Mouse (Mus musculus) kidney, embryonic 15.5 days (tissue): Measurements from ENCODE around the gene Col25a1. TPM values are rescaled to one million over a fixed set of nuclear protein-coding genes. Genes with fewer than 3 reads are reported as not detected.

ENCODE experiments used
- ATAC-seq: fragments of 200-750 bp; cut with Nextera tagmentation; replicated peaks from 2 replicates; pipeline ENCODE4 v1.8.0; 2017; ENCODE audit warnings: moderate TSS enrichment; ENCODE audit not compliant: low FRiP score
- H3K27ac ChIP-seq: fragments of 300-500 bp; sonication (generic); 2 replicates; pipeline ENCODE4 v1.5.1; 2015; ENCODE audit warnings: mild to moderate bottlenecking, inconsistent platforms
- H3K27me3 ChIP-seq: fragments of 300-500 bp; sonication (generic); 2 replicates; pipeline ENCODE4 v1.6.1; 2015; ENCODE audit warnings: inconsistent platforms
- H3K36me3 ChIP-seq: fragments of 300-500 bp; sonication (generic); 2 replicates; pipeline ENCODE4 v1.6.1; 2015; ENCODE audit warnings: inconsistent platforms
- H3K4me1 ChIP-seq: fragments of 300-500 bp; sonication (generic); 2 replicates; pipeline ENCODE4 v1.6.1; 2015; ENCODE audit warnings: inconsistent platforms
- H3K4me2 ChIP-seq: fragments of 300-500 bp; sonication (generic); 2 replicates; pipeline ENCODE4 v1.6.1; 2015; ENCODE audit warnings: moderate library complexity, mild to moderate bottlenecking, inconsistent platforms
- H3K4me3 ChIP-seq: fragments of 300-500 bp; sonication (generic); replicated peaks from 2 replicates; pipeline ENCODE4 v1.5.1; 2015; ENCODE audit warnings: mild to moderate bottlenecking, inconsistent platforms
- H3K9ac ChIP-seq: fragments of 300-500 bp; sonication (generic); 2 replicates; pipeline ENCODE4 v1.6.1; 2015; ENCODE audit warnings: mild to moderate bottlenecking, inconsistent platforms
- H3K9me3 ChIP-seq: fragments of 300-500 bp; sonication (generic); replicated peaks from 2 replicates; pipeline ENCODE4 v1.6.1; 2016; ENCODE audit warnings: inconsistent platforms
- WGBS: fragments of 180-500 bp; shearing (Covaris S2); methylation state at CpG from one replicate; pipeline ENCODE4 v1.1.7; 2015; ENCODE audit warnings: mixed read lengths; 5-methylcytosine and 5-hydroxymethylcytosine counted together
- polyA plus RNA-seq: library from polyadenylated mRNA; unstranded; fragments of >200 nt; fragmentation: Nextera tagmentation; extraction: Ambion mirVana; gene quantifications from 2 replicates; pipeline ENCODE4 v1.2.1, GENCODE M21; 2015

Col25a1 gene
- polyA plus RNA-seq, 1 experiment from 2014 or later, result 5.4 TPM

- no peaks in the 10 kb centered on the region for H3K27me3 ChIP-seq
- H3K4me3 ChIP-seq, result no peak overlapping the region
- WGBS, result 79% methylated on average over 9 of the region's 9 CpGs
- H3K9me3 ChIP-seq, result no peaks in the 10 kb centered on the region
- H3K27ac ChIP-seq, result no peak overlapping the region
- no peak for ATAC-seq
- H3K4me1 ChIP-seq, result no peaks in the 10 kb centered on the region; the same call in 1 of the 2 replicates
- no peak overlapping the region for H3K9ac ChIP-seq
- no peaks in the 10 kb centered on the region for H3K36me3 ChIP-seq
- no peak overlapping the region for H3K4me2 ChIP-seq
Observed at GRCm38 (mm10) chr3:130518457-130518879, 387.2 kb downstream of the Col25a1 start.

GRCm38 (mm10) chr3:130521834-130522476 is 390.7 kb downstream of the Col25a1 start:
- WGBS, result 81% methylated on average over 9 of the region's 9 CpGs
- Histone ChIP-seq H3K9me3 (no peaks in the 10 kb centered on the region), H3K27me3 (no peaks in the 10 kb centered on the region), H3K36me3 (no peaks in the 10 kb centered on the region), H3K27ac (no peak overlapping the region), H3K4me1 (no peaks in the 10 kb centered on the region; the same call in 1 of the 2 replicates), H3K9ac (no peak overlapping the region), H3K4me3 (no peak overlapping the region), H3K4me2 (no peak overlapping the region)
- ATAC-seq, result no peak

DNA sequence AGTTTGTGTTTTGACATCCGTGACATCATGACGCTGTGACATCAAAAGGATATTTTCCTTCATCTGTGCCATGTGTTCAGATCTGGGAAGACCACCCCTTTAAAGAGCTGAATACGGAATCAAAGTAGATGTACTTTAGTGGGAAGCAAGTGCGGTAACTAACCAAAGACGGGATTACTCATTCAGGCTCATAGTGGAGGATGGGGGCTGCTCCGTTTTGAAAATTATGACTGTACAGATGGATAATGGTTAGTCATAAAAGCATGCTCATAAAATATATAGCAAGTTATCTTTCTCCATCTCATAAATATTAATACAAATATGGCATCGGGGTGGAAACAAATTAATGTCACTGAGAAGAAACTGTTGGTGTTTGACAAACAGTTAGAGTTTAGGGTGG is 391.7 kb downstream of the Col25a1 start:
- no peaks in the 10 kb centered on the region for H3K27me3 ChIP-seq
- H3K9ac ChIP-seq, result no peak overlapping the region
- 78% methylated on average over 7 of the region's 7 CpGs for WGBS
- H3K36me3 ChIP-seq, result no peaks in the 10 kb centered on the region
- no peak overlapping the region for H3K4me2 ChIP-seq
- no peaks in the 10 kb centered on the region; the same call in 1 of the 2 replicates for H3K4me1 ChIP-seq
- no peaks in the 10 kb centered on the region for H3K9me3 ChIP-seq
- H3K4me3 ChIP-seq, result no peak overlapping the region
- ATAC-seq, result no peak
- H3K27ac ChIP-seq, result no peak overlapping the region

DNA sequence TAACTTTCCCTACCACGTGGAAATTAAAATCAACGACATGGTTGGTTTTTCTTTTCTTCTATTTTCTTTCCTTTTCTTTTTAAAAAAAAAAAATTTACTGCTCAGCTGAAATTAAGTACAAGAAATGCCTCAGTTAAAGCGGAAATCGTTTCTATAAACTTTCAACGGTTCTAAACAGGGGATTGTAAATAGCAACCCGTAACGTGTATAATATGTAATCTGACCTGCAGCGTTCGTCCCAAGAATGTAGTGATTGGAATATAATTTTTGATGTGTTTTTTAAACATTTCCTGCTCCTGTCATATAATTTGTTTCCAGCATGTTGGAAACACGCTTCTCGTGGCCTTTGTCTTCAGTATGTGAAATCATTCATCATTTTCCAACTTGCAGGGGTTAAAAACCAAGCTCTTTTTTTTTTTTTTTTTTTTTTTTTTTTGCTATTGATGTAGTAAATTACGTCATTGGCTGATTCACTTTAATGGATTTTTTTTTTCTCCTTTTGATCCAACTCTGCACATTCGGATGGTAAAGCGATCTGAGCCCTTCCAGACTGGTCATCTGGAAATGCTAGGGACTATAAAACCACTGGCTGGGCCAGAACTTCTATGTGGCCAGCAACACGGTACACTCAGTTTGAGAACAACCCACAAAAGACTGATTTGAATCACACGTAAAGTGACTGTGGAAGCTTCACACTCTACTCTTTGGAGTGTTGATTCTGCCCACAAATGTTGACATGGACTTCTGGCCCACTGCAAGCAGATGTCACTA is 393.3 kb downstream of the Col25a1 start:
- 52% methylated on average over 16 of the region's 16 CpGs for WGBS
- Histone ChIP-seq H3K27ac (no peak overlapping the region), H3K27me3 (no peaks in the 10 kb centered on the region), H3K4me2 (no peak overlapping the region), H3K36me3 (no peaks in the 10 kb centered on the region), H3K4me1 (no peaks in the 10 kb centered on the region; the same call in 1 of the 2 replicates), H3K9ac (no peak overlapping the region), H3K9me3 (no peaks in the 10 kb centered on the region), H3K4me3 (no peak overlapping the region)
- ATAC-seq, result no peak

GRCm38 (mm10) chr3:130535021-130535420 is 403.7 kb downstream of the Col25a1 start:
- Histone ChIP-seq H3K4me1 (no peaks in the 10 kb centered on the region), H3K9me3 (no peaks in the 10 kb centered on the region), H3K27me3 (no peaks in the 10 kb centered on the region), H3K36me3 (no peaks in the 10 kb centered on the region), H3K27ac (no peak overlapping the region), H3K9ac (no peak overlapping the region), H3K4me2 (no peak overlapping the region), H3K4me3 (no peak overlapping the region)
- WGBS, result 83% methylated on average over 9 of the region's 9 CpGs
- ATAC-seq, result no peak

- no peak for ATAC-seq
Observed at GRCm38 (mm10) chr3:130541541-130541940, 410.2 kb downstream of the Col25a1 start.

GRCm38 (mm10) chr3:130545995-130546394 is 414.7 kb downstream of the Col25a1 start:
- H3K27me3 ChIP-seq, result no peaks in the 10 kb centered on the region
- H3K36me3 ChIP-seq, result no peaks in the 10 kb centered on the region
- no peak overlapping the region for H3K4me3 ChIP-seq
- no peaks in the 10 kb centered on the region for H3K4me1 ChIP-seq
- 88% methylated on average over 3 of the region's 3 CpGs for WGBS
- H3K9me3 ChIP-seq, result no peaks in the 10 kb centered on the region
- H3K9ac ChIP-seq, result no peak overlapping the region
- no peak overlapping the region for H3K27ac ChIP-seq
- no peak for ATAC-seq
- H3K4me2 ChIP-seq, result no peak overlapping the region

More at GRCm38 (mm10) chr3:130541541-130541940, 410.2 kb downstream of the Col25a1 start:
- Histone ChIP-seq H3K4me3 (no peak overlapping the region), H3K27ac (no peak overlapping the region), H3K36me3 (no peaks in the 10 kb centered on the region), H3K9me3 (no peaks in the 10 kb centered on the region), H3K27me3 (no peaks in the 10 kb centered on the region), H3K9ac (no peak overlapping the region), H3K4me1 (no peaks in the 10 kb centered on the region), H3K4me2 (no peak overlapping the region)
- WGBS, result 53% methylated on average over 1 of the region's 1 CpGs

DNA sequence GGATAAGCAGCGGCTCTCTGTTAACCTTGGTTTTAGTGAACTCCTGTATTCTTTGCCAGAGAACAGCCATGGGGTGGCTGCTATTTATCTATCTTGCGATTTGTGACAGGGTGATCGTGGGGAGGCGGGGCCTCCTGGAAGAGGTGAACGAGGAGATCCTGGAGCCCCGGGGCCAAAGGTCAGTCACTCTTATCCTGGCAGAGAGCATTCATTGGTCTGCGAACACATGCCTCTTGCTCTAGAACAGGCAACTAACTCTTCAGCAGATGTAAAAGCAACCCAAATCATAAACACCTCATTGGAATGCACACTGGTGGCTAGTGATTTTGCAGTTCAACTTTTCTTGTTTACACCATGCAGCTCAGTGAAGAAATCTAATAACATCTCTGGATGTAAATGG is 417.8 kb downstream of the Col25a1 start:
- ATAC-seq, result no peak
- H3K36me3 ChIP-seq, result no peaks in the 10 kb centered on the region

GRCm38 (mm10) chr3:130556263-130556662 is 425.0 kb downstream of the Col25a1 start:
- Histone ChIP-seq H3K27ac (peak overlapping the region; percentile 60; the same call in 1 of the 2 replicates), H3K9me3 (no peaks in the 10 kb centered on the region), H3K4me3 (no peak overlapping the region), H3K4me1 (no peaks in the 10 kb centered on the region), H3K4me2 (no peak overlapping the region), H3K9ac (no peak overlapping the region), H3K36me3 (no peaks in the 10 kb centered on the region), H3K27me3 (no peaks in the 10 kb centered on the region)
- no peak for ATAC-seq
- 32% methylated on average over 1 of the region's 1 CpGs for WGBS

More for the DNA sequence above, 417.8 kb downstream of the Col25a1 start:
- Histone ChIP-seq H3K4me2 (no peak overlapping the region), H3K9ac (no peak overlapping the region), H3K4me3 (no peak overlapping the region), H3K4me1 (no peaks in the 10 kb centered on the region), H3K9me3 (no peaks in the 10 kb centered on the region), H3K27ac (no peak overlapping the region), H3K27me3 (no peaks in the 10 kb centered on the region)
- 79% methylated on average over 7 of the region's 7 CpGs for WGBS

DNA sequence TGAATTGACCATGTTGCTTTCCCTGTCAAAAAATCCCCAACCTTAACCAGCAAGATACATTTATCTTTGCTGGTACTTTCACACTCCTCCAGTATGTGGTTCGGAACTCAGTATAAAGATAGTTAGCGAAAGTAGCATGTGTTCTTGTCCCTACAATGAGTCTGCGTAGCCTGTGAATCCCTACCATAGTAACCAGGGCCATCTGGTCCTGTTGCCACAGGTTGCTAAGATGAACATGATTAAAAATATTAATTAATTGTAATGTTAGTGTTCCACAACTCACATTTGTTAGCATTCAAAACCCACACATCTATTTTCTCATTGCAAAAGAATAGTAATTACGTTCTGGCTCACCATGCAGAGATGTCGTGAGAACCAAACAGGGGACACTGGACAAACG is 434.3 kb downstream of the Col25a1 start:
- ATAC-seq, result no peak
- no peak overlapping the region for H3K4me2 ChIP-seq
- no peak overlapping the region for H3K4me3 ChIP-seq
- H3K36me3 ChIP-seq, result no peaks in the 10 kb centered on the region
- H3K27me3 ChIP-seq, result no peaks in the 10 kb centered on the region
- no peaks in the 10 kb centered on the region for H3K9me3 ChIP-seq
- H3K4me1 ChIP-seq, result 0 out of 2 replicates have a peak, but pooled peaks cover 5% of the 10 kb centered on the region
- WGBS, result 95% methylated on average over 6 of the region's 6 CpGs
- H3K27ac ChIP-seq, result no peak overlapping the region
- no peak overlapping the region for H3K9ac ChIP-seq

GRCm38 (mm10) chr3:130568331-130569095 is 437.2 kb downstream of the Col25a1 start:
- H3K4me1 ChIP-seq, result 0 out of 2 replicates have a peak, but pooled peaks cover 5% of the 10 kb centered on the region
- no peak overlapping the region for H3K4me3 ChIP-seq
- no peak overlapping the region for H3K27ac ChIP-seq
- H3K9me3 ChIP-seq, result no peaks in the 10 kb centered on the region
- 67% methylated on average over 16 of the region's 16 CpGs for WGBS
- H3K36me3 ChIP-seq, result no peaks in the 10 kb centered on the region
- no peak overlapping the region for H3K9ac ChIP-seq
- H3K4me2 ChIP-seq, result no peak overlapping the region
- no peaks in the 10 kb centered on the region for H3K27me3 ChIP-seq
- no peak for ATAC-seq

DNA sequence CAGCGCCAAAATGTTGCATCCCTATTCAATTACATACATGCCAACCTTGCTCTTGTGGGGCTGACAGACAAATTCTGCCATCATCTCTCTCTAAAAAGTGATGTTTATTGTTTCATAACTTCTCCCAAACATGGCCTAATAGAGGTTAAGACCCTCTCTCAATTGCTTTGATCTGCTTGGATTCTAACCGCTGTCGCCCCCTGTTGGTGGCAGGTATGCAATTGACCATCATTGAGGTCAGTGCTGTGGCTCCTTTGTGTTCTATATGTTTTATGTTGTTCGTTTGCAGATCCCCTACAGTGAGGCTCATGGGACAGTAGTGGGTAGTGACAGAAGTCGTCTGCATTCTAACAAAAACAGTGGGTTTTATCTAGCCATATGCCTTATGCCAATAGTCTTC is 441.9 kb downstream of the Col25a1 start:
- 84% methylated on average over 5 of the region's 5 CpGs for WGBS
- no peak overlapping the region for H3K4me2 ChIP-seq

More for the DNA sequence above, 441.9 kb downstream of the Col25a1 start:
- Histone ChIP-seq H3K4me3 (no peak overlapping the region), H3K4me1 (0 out of 2 replicates have a peak, but pooled peaks cover 5% of the 10 kb centered on the region), H3K36me3 (no peaks in the 10 kb centered on the region), H3K9me3 (0 out of 2 replicates have a peak, but pooled peaks cover 2% of the 10 kb centered on the region), H3K27ac (no peak overlapping the region), H3K9ac (no peak overlapping the region), H3K27me3 (0 out of 2 replicates have a peak, but pooled peaks cover 3% of the 10 kb centered on the region)
- ATAC-seq, result no peak
